Mouse (Mus musculus): ENCODE data around the gene Brd4. TPM values are rescaled to one million over a fixed set of nuclear protein-coding genes. Genes with fewer than 3 reads are reported as not detected.

Gene Brd4
- polyA plus RNA-seq, 1 experiment = 85.6 TPM

GRCm38 (mm10) chr17:32313892-32314291 is 29.4 kb upstream of the Brd4 start:
- TF ChIP-seq CTCF (IDR thresholded peaks at IDR 0.05; ENCODE audit: borderline replicate concordance, extremely low read depth, insufficient read depth, insufficient read length) (no peak), POLR2A (IDR thresholded peaks at IDR 0.05; ENCODE audit: borderline replicate concordance, extremely low read depth, insufficient read depth, insufficient read length, poor library complexity, severe bottlenecking) (no peak)

GRCm38 (mm10) chr17:32312801-32313200 is 28.3 kb upstream of the Brd4 start:
- TF ChIP-seq CTCF (IDR thresholded peaks at IDR 0.05; ENCODE audit: borderline replicate concordance, extremely low read depth, insufficient read depth, insufficient read length) = no peak
- no peak for TF ChIP-seq POLR2A (IDR thresholded peaks at IDR 0.05; ENCODE audit: borderline replicate concordance, extremely low read depth, insufficient read depth, insufficient read length, poor library complexity, severe bottlenecking)

More at GRCm38 (mm10) chr17:32313892-32314291, 29.4 kb upstream of the Brd4 start:
- no peak for DNase-seq (ENCODE audit: low read depth)

GRCm38 (mm10) chr17:32307963-32308362 is 23.4 kb upstream of the Brd4 start:
- DNase-seq (ENCODE audit: low read depth) = no peak
- TF ChIP-seq CTCF (IDR thresholded peaks at IDR 0.05; ENCODE audit: borderline replicate concordance, extremely low read depth, insufficient read depth, insufficient read length) (no peak), POLR2A (IDR thresholded peaks at IDR 0.05; ENCODE audit: borderline replicate concordance, extremely low read depth, insufficient read depth, insufficient read length, poor library complexity, severe bottlenecking) (no peak)

More at GRCm38 (mm10) chr17:32312801-32313200, 28.3 kb upstream of the Brd4 start:
- no peak for DNase-seq (ENCODE audit: low read depth)

GRCm38 (mm10) chr17:32298125-32298524 is 13.6 kb upstream of the Brd4 start:
- DNase-seq (ENCODE audit: low read depth) = no peak
- TF ChIP-seq CTCF (IDR thresholded peaks at IDR 0.05; ENCODE audit: borderline replicate concordance, extremely low read depth, insufficient read depth, insufficient read length) (peak; percentile 25; the same call in 1 of the 2 replicates), POLR2A (IDR thresholded peaks at IDR 0.05; ENCODE audit: borderline replicate concordance, extremely low read depth, insufficient read depth, insufficient read length, poor library complexity, severe bottlenecking) (no peak)

GRCm38 (mm10) chr17:32295901-32296300 is 11.4 kb upstream of the Brd4 start:
- TF ChIP-seq CTCF (IDR thresholded peaks at IDR 0.05; ENCODE audit: borderline replicate concordance, extremely low read depth, insufficient read depth, insufficient read length) = no peak
- no peak for TF ChIP-seq POLR2A (IDR thresholded peaks at IDR 0.05; ENCODE audit: borderline replicate concordance, extremely low read depth, insufficient read depth, insufficient read length, poor library complexity, severe bottlenecking)
- DNase-seq (ENCODE audit: low read depth) = no peak

GRCm38 (mm10) chr17:32295160-32295559 is 10.6 kb upstream of the Brd4 start:
- TF ChIP-seq CTCF (IDR thresholded peaks at IDR 0.05; ENCODE audit: borderline replicate concordance, extremely low read depth, insufficient read depth, insufficient read length) (no peak), POLR2A (IDR thresholded peaks at IDR 0.05; ENCODE audit: borderline replicate concordance, extremely low read depth, insufficient read depth, insufficient read length, poor library complexity, severe bottlenecking) (no peak)
- no peak for DNase-seq (ENCODE audit: low read depth)

GRCm38 (mm10) chr17:32285138-32285670 is 682 bp upstream of the Brd4 start:
- TF ChIP-seq CTCF (IDR thresholded peaks at IDR 0.05; ENCODE audit: borderline replicate concordance, extremely low read depth, insufficient read depth, insufficient read length) (no peak), POLR2A (IDR thresholded peaks at IDR 0.05; ENCODE audit: borderline replicate concordance, extremely low read depth, insufficient read depth, insufficient read length, poor library complexity, severe bottlenecking) (no peak)
- peak; percentile 14 for DNase-seq (ENCODE audit: low read depth)

GRCm38 (mm10) chr17:32283771-32284221 is 726 bp downstream of the Brd4 start:
- DNase-seq (ENCODE audit: low read depth) = peak; percentile 74
- TF ChIP-seq POLR2A (IDR thresholded peaks at IDR 0.05; ENCODE audit: borderline replicate concordance, extremely low read depth, insufficient read depth, insufficient read length, poor library complexity, severe bottlenecking) (no peak), CTCF (IDR thresholded peaks at IDR 0.05; ENCODE audit: borderline replicate concordance, extremely low read depth, insufficient read depth, insufficient read length) (no peak)

- DNase-seq (ENCODE audit: low read depth) = peak; percentile 29
- TF ChIP-seq CTCF (IDR thresholded peaks at IDR 0.05; ENCODE audit: borderline replicate concordance, extremely low read depth, insufficient read depth, insufficient read length) (no peak), POLR2A (IDR thresholded peaks at IDR 0.05; ENCODE audit: borderline replicate concordance, extremely low read depth, insufficient read depth, insufficient read length, poor library complexity, severe bottlenecking) (no peak)
Observed at GRCm38 (mm10) chr17:32283341-32283740, 1.2 kb downstream of the Brd4 start.

GRCm38 (mm10) chr17:32281611-32282310 is 2.8 kb downstream of the Brd4 start:
- TF ChIP-seq CTCF (IDR thresholded peaks at IDR 0.05; ENCODE audit: borderline replicate concordance, extremely low read depth, insufficient read depth, insufficient read length) = no peak
- no peak for TF ChIP-seq POLR2A (IDR thresholded peaks at IDR 0.05; ENCODE audit: borderline replicate concordance, extremely low read depth, insufficient read depth, insufficient read length, poor library complexity, severe bottlenecking)
- no peak for DNase-seq (ENCODE audit: low read depth)

GRCm38 (mm10) chr17:32281126-32281525 is 3.4 kb downstream of the Brd4 start:
- TF ChIP-seq CTCF (IDR thresholded peaks at IDR 0.05; ENCODE audit: borderline replicate concordance, extremely low read depth, insufficient read depth, insufficient read length) (no peak), POLR2A (IDR thresholded peaks at IDR 0.05; ENCODE audit: borderline replicate concordance, extremely low read depth, insufficient read depth, insufficient read length, poor library complexity, severe bottlenecking) (no peak)
- no peak for DNase-seq (ENCODE audit: low read depth)

- no peak for DNase-seq (ENCODE audit: low read depth)
- TF ChIP-seq CTCF (IDR thresholded peaks at IDR 0.05; ENCODE audit: borderline replicate concordance, extremely low read depth, insufficient read depth, insufficient read length) (no peak), POLR2A (IDR thresholded peaks at IDR 0.05; ENCODE audit: borderline replicate concordance, extremely low read depth, insufficient read depth, insufficient read length, poor library complexity, severe bottlenecking) (no peak)
Observed at GRCm38 (mm10) chr17:32280575-32280974, 3.9 kb downstream of the Brd4 start.

Measured in brain, embryonic 14.5 days (tissue).